Mouse (Mus musculus): ENCODE data around the gene Rab34.
"Not testable (repeated sequence)": the region's sequence is repeated elsewhere in the genome, so short reads cannot be mapped to it uniquely, and the experiment has no call there.

The Rab34 gene

DNA sequence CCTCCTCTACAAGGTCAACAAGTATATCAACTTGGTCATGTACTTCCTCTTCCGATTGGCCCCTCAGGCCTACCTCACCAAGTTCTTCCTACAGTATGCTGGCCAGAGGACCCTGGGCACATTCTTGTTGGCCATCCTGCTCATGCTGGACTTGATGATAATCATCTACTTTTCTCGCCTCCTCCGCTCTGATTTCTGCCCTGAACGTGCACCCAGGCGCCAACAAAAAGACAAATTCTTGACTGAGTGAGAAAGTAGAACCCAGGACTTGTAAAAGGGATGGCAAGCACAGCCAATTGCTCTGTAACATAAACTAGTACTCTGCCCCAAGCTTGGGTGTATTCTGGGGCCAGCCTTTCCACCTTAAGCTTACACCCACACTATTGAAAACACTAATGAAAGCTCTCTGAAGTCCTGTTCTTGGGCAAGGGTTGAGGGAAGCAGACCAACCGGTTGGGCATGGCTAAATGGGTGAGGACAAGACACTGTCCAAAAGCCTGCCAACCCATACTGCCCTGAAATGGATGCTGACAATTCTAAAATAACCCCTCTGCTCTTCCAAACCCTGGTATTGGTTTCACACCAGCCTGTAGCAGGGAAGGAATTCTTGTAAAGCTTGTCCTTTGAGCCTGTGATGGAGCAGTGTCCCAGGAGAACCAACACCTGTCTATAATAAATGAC is 8.0 kb upstream of the Rab34 start:
- DNase-seq (ENCODE audit: low spot score) = no peak

DNA sequence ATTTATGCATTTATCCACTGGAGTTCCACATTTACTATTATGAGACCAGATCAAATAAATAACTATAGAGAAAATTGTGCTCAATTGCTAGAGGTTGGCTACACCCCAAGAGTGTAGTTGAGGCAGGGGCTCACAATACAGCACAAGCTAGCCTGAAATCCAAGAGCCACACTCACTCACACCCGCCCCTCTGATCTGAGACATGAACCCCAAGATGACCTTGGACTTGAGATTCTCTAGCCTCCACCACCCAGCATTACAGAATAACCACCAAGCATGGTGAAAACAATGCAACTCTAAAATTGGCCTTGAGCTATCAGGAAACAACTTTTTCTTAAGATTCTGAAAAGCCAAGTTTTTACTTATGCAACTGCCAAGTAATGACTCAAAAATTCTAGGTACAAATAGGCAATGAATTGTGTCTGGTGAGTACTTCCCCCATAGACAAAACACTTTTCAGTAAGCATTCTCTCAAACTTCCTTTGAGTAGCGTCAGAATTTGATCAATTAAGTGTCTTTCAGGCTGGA is 6.3 kb upstream of the Rab34 start:
- DNase-seq (ENCODE audit: low spot score) = no peak

DNA sequence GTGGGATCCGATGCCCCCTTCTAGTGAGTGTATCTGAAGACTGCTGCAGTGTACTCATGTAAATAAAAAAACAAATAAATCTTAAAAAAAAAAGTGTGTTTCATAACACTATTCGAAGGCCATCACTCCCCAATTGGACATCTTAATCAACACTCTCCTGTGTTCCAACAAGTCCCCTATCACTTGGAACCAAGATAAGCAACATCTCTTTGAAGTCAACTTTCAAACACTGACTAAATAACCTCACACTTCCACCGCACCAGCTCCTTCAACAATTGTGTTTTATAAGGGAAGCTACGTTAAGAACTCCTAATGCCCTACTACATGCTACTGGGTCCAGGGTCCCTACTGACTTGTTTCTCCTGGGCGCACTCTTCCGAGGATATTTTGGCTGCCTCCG is 5.8 kb upstream of the Rab34 start:
- no peak for DNase-seq (ENCODE audit: low spot score)

DNA sequence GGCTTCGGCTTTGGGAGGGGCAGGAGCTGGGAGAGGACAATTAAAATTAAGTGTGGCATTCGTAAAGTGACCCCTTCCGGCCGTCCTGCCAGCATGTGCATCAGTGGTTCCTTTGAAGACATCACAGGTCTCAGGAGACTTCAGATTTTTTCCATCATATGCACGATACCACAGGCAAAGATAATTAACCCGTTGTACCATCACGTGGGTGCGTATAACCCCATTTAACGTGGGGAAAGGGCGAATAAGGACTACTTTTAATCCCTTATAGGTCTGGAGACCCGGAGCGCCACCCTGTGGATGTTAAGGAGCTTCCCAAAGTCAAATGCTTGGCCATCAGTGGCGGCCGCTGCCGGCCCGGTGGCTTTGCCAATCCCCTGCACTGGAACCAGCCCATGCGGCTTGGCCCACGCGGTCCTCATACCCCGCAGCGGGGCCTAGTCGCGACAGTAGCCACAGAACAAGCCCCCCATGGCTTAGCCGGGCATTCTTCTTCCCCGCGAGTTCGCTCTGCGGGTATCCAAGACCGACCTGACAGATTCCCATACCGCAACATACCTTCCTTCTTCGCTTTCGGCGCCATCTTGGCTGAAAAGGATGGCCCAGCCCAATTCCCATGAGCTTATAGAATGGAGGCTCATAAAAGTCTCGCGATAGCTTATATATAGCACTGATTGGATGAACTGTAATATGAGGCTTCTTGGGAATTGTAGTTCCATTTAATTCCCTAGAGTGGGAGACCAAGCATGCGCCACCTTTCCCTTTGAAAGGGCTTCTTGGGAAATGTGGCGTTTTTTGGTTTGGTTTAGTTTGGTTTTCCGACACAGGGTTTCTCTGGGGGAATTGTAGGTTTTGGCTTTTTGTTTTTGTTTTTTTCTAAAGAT is 5.0 kb upstream of the Rab34 start, which contains the start of gene Rpl23a:
Rpl23a (minus strand) TSS at position 624 of the 884 bp plus-strand sequence.
- DNase-seq (ENCODE audit: low spot score) = peak; percentile 88

DNA sequence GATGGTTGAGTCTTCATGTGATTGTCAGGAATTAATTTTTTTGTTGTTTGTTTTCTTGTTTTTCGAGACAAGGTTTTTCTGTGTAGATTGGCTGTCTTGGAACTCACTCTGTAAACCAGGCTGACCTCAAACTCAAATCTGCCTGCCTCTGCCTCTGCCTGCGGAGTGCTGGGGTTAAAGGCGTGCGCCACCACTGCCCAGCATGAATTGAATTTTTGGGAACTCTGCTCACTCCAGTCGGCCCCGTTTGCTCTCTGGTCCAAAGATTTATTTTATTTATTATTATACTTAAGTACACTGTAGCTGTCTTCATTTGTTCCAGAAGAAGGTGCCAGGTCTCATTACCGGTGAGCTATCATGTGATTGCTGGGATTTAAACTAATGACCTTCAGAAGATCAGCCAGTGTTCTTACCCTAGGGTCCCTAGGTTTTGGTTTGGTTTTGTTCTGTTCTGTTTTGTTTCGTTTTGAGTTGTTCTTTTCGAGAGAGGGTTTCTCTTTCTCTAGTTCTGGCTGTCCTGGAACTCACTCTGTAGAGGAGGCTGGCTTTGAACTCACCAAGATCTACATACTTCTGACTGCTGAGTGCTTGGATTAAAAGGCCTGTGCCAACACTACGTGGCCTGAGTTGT is 4.2 kb upstream of the Rab34 start:
- no peak for DNase-seq (ENCODE audit: low spot score)

DNA sequence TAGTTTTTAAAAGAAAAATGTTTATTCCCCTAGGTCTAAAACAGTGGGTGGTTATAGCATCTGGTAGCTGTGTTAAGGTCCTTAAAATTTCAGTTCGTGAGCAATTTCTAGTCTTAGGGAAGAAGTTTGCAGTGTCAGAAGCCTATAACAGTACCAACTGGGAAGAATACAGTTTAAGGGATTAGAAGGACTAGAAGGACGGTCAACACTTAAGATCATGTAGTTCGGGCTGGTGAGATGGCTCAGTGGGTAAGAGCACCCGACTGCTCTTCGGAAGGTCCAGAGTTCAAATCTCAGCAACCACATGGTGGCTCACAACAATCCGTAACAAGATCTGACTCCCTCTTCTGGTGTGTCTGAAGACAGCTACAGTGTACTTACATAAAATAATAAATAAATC is 3.5 kb upstream of the Rab34 start:
- DNase-seq (ENCODE audit: low spot score) = not testable (repeated sequence)

DNA sequence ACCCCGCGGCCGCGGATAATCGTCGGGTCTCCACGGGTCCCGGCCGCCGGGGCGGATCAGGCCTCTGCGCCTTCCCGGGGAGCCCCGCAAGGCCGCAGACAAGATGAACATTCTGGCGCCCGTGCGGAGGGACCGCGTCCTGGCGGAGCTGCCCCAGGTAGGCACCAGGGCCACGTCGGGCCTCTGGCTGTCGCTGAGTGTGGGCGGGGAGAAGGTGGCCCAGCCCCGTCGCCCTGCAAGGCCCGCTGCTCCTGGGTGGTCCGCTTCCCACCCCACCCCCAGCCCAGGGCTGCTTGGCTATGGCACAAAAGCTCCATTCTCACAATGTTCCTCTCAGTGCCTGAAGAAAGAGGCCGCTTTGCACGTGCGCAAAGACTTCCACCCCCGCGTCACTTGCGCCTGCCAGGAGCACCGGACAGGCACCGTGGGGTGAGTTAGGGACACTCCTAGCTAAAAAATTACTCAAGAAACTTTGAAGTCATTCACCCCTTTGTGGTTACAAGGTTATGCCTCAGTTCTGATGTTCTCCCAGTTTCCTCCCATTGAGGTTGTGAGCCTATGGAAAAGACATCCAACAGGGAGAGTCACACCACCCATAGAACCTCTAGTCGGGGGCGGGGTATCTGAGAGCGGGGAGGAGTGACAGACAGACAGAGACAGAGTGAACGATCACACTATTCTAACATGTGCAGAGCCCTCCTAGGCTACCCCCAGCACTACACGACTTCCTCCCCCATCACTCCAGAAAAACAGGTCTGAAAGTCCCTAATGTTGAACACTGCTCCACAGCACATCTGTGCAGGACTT is 1.2 kb downstream of the Rab34 start:
- DNase-seq (ENCODE audit: low spot score) = no peak

DNA sequence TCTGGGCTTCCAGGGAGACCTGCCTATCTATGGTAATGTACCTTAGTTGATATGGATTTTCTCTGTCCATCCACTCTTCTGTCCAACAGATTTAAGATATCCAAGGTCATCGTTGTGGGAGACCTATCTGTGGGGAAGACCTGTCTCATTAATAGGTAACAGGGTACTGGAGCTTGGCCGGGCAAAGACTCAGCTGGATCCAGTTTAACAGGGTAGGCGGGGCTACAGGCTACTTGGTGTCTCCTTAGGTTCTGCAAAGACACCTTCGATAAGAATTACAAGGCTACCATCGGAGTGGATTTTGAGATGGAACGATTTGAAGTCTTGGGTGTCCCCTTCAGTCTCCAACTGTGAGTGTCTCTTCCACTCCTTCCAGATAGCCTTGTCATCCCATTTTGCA is 1.8 kb downstream of the Rab34 start:
- DNase-seq (ENCODE audit: low spot score) = no peak

DNA sequence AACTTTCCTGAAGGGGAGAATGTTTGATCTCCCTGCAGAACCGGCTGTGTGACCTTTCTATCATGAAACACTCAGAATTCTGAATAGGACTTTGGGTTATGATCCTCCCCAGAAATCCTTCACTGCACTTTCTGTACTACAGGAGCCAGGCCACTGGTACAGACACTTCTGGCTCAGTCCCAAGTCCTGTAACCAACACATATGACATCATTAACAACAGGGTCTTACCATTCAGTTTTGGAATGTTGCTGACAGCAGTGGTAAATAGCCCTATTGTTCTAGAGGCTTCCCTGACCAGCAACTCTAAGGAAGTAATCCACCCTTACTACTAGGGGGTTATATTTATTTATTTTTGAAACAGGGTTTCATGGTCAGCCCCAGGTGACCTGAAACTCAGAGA is 4.9 kb downstream of the Rab34 start, which contains the start of gene Proca1:
Proca1 (plus strand) TSS at position 280 of the 400 bp plus-strand sequence.
- no peak for DNase-seq (ENCODE audit: low spot score)

DNA sequence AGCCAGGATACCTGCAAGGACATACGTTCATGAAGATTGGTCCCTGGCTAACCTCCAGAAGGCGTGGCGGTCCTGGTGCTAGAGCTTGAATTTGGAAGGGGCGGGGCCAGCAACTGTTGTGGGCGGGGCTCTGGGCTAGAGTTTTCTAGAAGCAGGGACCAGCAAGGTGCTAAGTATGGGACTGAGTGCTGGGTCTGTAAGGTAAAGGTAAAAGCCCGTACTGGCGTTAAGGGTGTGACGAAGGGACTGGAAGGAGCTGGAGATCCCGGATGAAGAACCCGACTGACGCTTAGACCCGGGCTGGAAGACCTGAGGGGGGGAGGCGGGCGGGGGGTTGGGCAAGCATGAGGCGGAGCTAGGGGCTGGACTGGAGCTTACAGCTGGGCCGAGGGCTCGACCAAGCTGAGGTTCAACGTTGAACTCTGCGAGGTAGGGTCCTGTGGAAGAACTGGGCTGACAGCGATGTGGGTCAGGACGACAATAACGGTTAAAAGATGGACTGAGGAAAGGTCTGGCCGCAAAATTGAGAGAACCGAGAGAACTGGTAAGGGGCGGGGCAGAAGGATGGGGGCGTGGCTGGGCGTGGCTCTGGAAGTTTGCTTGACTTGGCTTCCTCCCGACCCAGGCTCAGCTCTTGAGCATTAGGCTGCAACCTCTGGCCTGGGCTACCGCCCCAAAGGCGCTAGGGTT is 6.3 kb downstream of the Rab34 start:
- peak; percentile 81 for DNase-seq (ENCODE audit: low spot score)

DNA sequence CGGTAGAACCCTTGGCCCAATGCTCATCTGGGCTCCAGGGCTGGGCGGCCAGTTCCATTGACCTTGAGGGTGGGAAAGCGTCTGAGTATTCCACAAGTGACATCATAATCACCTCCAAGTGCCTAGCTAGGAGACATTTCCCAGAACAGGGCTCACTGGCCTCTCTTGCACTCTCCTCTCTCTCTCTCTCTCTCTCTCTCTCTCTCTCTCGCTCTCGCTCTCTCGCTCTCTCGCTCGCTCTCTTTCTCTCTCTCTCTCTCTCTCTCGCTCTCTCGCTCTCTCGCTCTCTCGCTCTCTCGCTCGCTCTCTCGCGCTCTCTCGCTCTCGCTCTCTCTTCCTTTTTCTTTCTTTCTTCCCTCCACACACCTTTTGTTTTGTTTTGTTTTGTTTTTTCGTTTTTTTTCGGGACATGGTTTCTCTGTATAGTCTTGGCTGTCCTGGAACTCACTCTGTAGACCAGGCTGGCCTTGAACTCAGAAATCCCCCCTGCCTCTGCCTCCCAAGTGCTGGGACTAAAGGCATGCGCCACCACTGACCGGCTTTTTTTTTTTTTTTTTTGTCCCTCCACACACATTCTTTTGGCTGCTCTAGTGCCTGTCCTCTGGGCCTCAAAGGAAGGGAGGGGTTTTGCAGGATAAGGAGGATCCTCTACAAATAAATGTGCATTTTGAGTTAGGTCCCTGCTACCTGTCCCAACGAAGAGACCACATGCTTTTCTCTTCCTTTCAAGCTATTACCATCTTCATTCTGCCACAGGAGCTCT is 7.1 kb downstream of the Rab34 start:
- DNase-seq (ENCODE audit: low spot score) = no peak

DNA sequence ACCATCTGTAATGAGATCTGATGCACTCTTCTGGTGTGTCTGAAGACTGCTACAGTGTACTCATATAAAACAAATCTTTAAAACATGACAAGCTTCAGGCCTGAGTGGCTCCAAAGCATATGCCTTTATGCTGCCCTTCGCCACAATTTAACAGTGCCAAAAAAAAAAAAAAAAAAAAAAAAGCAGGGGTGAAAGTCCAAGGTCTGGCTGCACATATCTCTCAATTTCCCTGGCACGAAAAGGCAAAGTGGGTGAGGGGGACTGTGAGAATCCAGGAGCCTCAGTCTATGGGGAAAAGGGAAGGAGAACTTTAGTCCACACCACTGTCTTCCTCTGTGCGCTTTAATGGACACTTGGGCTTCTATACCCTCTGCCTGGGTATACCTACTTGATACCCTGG is 14.1 kb downstream of the Rab34 start:
- DNase-seq (ENCODE audit: low spot score) = no peak

DNA sequence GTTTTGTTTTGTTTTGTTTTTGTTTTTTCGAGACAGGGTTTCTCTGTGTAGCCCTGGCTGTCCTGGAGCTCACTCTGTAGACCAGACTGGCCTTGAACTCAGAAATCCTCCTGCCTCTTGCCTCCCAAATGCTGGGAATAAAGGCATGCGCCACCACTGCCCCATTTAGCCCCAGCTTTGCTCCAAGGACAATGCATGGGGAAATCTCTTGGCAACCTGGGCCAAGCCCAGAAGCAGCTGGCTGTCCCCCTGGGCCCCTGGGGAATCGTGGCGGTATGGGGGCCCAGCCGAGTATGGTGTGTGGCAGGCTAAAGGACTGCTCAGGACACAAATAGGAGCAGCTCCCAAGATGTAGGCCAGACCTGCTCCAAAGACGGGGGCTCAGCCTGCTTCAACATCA is 16.1 kb downstream of the Rab34 start:
- DNase-seq (ENCODE audit: low spot score) = no peak

DNA sequence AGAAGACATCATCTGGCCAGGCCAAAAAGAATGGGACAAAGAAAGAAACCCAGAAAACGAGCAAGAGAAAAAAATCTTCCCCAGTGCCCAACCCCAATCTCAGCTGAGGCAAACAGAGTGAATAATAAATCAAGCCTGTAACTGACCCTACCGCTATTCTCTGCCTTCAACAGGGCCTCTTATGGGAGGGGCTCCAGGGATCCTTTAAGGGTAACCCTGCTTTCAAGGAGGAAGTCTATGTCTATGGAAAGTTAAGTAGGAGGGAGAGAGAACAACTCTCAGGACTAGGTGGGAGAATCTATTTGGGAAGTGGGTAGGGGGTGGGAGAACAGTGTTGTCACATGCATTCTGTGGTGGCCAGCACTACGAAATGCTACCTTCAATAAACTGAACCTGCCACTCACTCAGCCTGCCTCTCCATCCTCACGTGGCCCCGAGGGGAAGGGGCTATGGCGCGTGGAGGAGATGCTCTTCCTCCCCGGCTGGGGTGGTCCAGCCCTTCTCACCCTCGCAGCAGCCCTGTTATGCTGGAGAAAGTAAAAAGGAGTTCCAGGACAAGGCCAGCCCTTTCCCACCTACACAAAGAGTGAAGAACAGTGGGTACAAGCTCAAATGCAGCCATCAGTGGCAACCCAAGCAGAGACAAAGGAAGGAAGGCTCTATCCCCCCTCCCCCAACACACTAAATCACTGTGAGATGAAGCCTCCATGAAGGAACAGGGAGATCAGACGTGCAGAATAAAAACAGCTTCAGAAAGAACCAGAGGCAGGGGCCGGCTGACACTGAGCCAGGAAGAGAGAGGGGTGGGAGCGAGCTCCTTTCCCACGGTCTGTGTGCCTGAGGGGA is 17.4 kb downstream of the Rab34 start:
- DNase-seq (ENCODE audit: low spot score) = no peak

DNA sequence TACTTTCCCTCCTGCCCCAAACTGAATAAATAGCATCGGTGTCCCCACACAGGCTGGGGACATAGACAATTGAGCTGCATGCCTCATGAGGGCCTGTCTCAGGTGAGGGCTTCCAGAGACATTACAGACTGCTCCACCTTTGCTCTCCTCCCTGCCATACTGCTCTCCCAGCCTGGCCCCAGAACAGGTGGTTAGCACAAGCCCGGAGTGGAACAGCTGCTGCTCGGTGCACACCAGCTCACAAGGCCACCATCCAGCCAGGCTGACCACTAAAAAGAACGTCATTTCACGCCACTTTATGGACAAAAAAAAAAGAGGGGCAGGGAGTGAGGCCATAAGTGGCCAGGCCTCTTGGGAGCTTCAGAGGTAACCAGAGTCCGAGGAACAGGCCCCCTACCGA is 19.0 kb downstream of the Rab34 start:
- DNase-seq (ENCODE audit: low spot score) = no peak

DNA sequence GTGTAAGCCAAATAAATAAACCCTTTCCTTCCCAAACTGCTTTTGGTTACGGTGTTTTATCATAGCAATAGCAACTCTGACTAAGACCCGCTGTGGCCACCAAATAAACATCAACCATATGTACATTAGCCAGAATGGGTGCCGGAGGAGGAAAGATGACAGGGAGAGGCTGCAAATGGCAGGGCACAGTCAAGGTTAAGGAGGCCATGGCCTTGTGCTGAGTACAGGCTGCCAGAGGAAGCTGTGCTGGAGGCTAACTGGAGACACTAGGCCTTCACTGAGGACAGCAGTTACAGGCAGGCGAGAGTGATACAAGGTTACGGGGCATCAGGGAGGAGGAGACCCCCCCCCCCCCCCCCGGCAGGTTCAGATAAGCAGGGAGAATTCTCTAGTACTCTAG is 21.7 kb downstream of the Rab34 start:
- no peak for DNase-seq (ENCODE audit: low spot score)

DNA sequence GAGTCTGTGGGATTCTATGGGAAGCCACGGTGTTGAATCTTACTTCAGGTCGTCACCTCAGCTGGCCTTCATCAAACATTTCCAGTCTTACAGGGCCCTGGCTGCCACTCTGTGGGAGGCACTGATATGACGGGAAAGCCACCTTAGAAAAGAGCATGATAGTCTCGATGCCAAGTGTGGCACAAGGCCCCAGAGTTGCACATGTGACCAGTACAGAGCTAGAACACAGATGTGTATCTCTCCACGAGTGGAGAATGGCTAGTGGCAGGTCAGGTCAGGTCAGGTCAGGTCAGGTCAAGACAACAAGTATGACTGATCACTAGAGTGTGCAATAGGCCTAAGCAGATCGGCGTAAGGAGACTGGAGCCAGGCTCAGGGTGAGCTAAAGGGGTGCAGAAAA is 22.4 kb downstream of the Rab34 start:
- no peak for DNase-seq (ENCODE audit: low spot score)

DNA sequence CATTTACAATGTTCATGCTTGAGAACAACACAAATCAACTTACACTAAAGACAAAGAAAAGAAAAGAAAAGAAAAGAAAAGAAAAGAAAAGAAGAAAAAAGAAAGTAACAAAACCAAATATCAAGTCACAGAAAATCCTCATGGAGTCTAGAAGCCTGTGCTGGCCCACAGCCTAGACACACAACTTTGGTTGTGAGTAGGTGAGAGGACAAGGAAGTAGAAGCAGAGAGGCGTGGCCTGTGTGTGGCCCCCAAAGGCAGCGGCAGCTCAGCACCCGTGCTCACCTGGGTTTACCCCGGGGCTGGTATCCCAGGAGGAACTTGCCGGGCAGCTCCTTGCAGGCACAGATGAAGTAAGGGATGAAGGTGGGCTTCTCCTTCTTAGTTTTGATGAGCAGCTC is 23.3 kb downstream of the Rab34 start:
- DNase-seq (ENCODE audit: low spot score) = no peak

DNA sequence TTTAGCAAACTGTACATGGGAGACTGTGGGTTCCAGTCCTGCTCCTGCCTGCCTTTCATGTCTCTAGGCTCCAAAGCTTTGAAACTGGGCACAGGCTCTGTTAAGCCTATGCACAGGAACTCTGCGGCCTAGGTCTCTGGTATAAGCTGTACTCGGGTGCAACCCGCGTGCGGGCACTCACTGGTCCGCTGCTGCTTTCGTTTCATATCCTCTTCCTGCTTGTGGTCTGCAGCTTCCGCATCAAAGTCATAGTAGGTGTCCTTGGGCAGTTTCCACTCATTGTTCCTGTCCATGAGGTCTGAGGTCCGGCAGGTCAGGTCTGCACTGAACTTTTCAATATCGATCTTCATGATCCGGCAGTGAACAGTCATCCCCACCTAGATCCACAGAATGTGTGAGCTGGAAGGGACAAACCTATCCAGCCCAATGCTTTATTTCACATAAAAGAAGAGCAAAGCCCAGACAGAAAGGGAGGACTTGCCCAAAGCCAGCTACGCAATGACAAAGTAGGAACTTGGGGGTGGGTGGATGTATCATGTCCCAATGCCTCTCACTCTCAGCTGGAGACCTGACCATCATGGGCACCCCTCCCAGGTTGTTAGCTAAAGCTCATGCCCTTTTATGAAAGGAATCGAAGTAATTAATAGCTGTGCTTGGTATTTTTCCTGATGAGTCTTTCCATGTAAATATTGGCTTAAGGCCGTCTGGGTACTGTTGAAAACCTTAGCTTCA is 25.0 kb downstream of the Rab34 start:
- no peak for DNase-seq (ENCODE audit: low spot score)

Measured in c-Kit-positive CD71-positive TER-119-positive erythroid progenitor cells, embryonic 14.5 days (primary cell).